Mouse (Mus musculus): ENCODE measurements around the gene Coro1c.

- TF ChIP-seq CTCF (IDR thresholded peaks at IDR 0.05; ENCODE audit: low read depth, low read length) (no peak), POLR2A (IDR thresholded peaks at IDR 0.05; ENCODE audit: borderline replicate concordance, low read depth, low read length) (no peak)
Measured at GRCm38 (mm10) chr5:113951693-113952071, 43.1 kb upstream of the Coro1c start.

Data from bone marrow macrophage, adult 2 months (primary cell).